Mouse (Mus musculus) erythroblast, embryonic 14.5 days (primary cell): ENCODE measurements at regions not wholly inside any gene's neighbourhood (a gene's known extent, or its start where the extent isn't known, plus 50 kb on each side); places are given as distances from the start of the nearest gene placed in this dataset.

Experiments used
- GATA1 ChIP-seq: IDR thresholded peaks from 2 replicates; pipeline ENCODE4 v1.6.1; 2012; ENCODE audit warnings: low read length, inconsistent platforms, mixed read lengths
- TAL1 ChIP-seq: IDR thresholded peaks from 3 replicates; pipeline ENCODE4 v1.6.1; 2012; ENCODE audit warnings: low read length, inconsistent platforms, mixed read lengths

- TF ChIP-seq GATA1, result no peak
- TF ChIP-seq TAL1, result no peak
Measured at GRCm38 (mm10) chr2:19757910-19758309, 100.4 kb downstream of the Otud1 start.
